Mouse (Mus musculus) midbrain, postnatal 0 days (tissue): ENCODE results near the gene Nfib. TPM values are rescaled to one million over a fixed set of nuclear protein-coding genes. Genes with fewer than 3 reads are reported as not detected.

ENCODE experiments used
- ATAC-seq: fragments of 200-750 bp; cut with Nextera tagmentation; 2 replicates; pipeline ENCODE4 v1.8.0; 2017; ENCODE audit warnings: moderate number of reproducible peaks, mild to moderate bottlenecking, moderate TSS enrichment, moderate library complexity; ENCODE audit not compliant: low FRiP score
- DNase-seq: peaks from one replicate; pipeline ENCODE4 v3.0.0-alpha.2; 2015; ENCODE audit warnings: low spot score
- H3K27ac ChIP-seq: fragments of 300-500 bp; sonication (generic); 2 replicates; pipeline ENCODE4 v1.5.1; 2014; ENCODE audit warnings: low read depth, mild to moderate bottlenecking, low read length, mixed read lengths
- H3K27me3 ChIP-seq: fragments of 300-500 bp; sonication (generic); 2 replicates; pipeline ENCODE4 v1.6.1; 2014; ENCODE audit warnings: low read length, control low read depth, mixed read lengths; ENCODE audit not compliant: insufficient read depth
- H3K36me3 ChIP-seq: fragments of 300-500 bp; sonication (generic); 2 replicates; pipeline ENCODE4 v1.6.1; 2014; ENCODE audit warnings: low read length, control low read depth, mixed read lengths; ENCODE audit not compliant: insufficient read depth
- H3K4me1 ChIP-seq: fragments of 300-500 bp; sonication (generic); 2 replicates; pipeline ENCODE4 v1.6.1; 2014; ENCODE audit warnings: mild to moderate bottlenecking, control low read depth, antibody characterized with exemption, low read length, mixed read lengths; ENCODE audit not compliant: insufficient read depth
- H3K4me2 ChIP-seq: fragments of 300-500 bp; sonication (generic); 2 replicates; pipeline ENCODE4 v1.6.1; 2014; ENCODE audit warnings: low read depth, mild to moderate bottlenecking, low read length, mixed read lengths; ENCODE audit not compliant: poor library complexity, severe bottlenecking
- H3K4me3 ChIP-seq: fragments of 300-500 bp; sonication (generic); 2 replicates; pipeline ENCODE4 v1.5.1; 2014; ENCODE audit warnings: low read depth, mild to moderate bottlenecking, low read length, moderate library complexity
- H3K9ac ChIP-seq: fragments of 300-500 bp; sonication (generic); replicated peaks from 2 replicates; pipeline ENCODE4 v1.6.1; 2014; ENCODE audit warnings: mild to moderate bottlenecking, low read length, moderate library complexity, mixed read lengths; ENCODE audit not compliant: poor library complexity, severe bottlenecking
- H3K9me3 ChIP-seq: fragments of 300-500 bp; sonication (generic); 2 replicates; pipeline ENCODE4 v1.6.1; 2016; ENCODE audit warnings: low read length, control low read depth
- CTCF ChIP-seq: IDR thresholded peaks from 2 replicates; pipeline ENCODE4 v1.5.1; 2016; ENCODE audit warnings: antibody characterized with exemption, mild to moderate bottlenecking
- WGBS: fragments of 180-500 bp; shearing (Covaris S2); extraction: QIAGEN DNeasy Blood & Tissue Kit; methylation state at CpG from one replicate; pipeline ENCODE4 v1.1.7; 2014; 5-methylcytosine and 5-hydroxymethylcytosine counted together
- polyA plus RNA-seq: library from polyadenylated mRNA; unstranded; fragments of >200 nt; fragmentation: Nextera tagmentation; extraction: Ambion mirVana; gene quantifications from 2 replicates; pipeline ENCODE4 v1.2.1, GENCODE M21; 2015
- total RNA-seq: library from RNA; depleted of rRNA; stranded (reverse); fragments of >200 nt; gene quantifications from 2 replicates; pipeline ENCODE4 v1.2.3, GENCODE M21; 2014

The Nfib gene
- total and polyA plus RNA-seq, 2 experiments from 2014 or later: 27.7 to 62.8 TPM

DNA sequence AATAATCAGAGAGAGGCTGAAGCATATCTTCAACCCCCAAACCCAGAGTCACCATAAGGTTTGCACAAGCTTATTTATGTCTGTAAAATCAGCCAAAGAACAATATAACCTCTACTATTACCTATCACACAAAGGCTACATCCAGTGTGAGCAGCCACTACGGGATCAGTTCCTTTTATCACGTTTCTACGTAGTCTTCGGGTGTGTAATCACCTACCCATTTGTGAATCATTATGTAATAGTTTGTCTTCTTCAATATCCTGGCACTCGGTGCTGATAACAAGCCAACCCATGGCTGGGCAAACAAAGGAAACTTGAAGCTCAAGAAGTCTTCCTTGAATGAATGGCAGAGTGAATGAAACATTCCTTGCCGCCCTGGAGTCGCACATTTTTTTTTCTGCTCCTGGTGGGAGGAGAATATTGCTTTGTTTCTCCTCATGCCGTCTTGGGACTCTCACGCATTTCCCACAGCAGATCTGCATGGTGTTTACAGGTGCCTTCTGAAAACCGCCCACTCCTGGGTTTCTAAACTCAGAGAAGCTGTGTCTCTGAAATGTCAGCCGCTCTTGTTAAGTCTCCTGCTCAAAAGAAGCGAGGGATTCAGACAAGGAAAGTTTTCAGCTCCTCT is 21.3 kb downstream of the Nfib start:
- no peaks in the 10 kb centered on the region for H3K27me3 ChIP-seq
- no peak overlapping the region for H3K4me3 ChIP-seq
- ATAC-seq (no peak), DNase-seq (no peak)
- no peak overlapping the region for H3K27ac ChIP-seq
- 66% methylated on average over 12 of the region's 12 CpGs for WGBS
- no peak for TF ChIP-seq CTCF
- H3K9me3 ChIP-seq: no peaks in the 10 kb centered on the region
- H3K4me1 ChIP-seq: no peaks in the 10 kb centered on the region
- no peak overlapping the region for H3K4me2 ChIP-seq
- no peaks in the 10 kb centered on the region for H3K36me3 ChIP-seq
- H3K9ac ChIP-seq: no peak overlapping the region

DNA sequence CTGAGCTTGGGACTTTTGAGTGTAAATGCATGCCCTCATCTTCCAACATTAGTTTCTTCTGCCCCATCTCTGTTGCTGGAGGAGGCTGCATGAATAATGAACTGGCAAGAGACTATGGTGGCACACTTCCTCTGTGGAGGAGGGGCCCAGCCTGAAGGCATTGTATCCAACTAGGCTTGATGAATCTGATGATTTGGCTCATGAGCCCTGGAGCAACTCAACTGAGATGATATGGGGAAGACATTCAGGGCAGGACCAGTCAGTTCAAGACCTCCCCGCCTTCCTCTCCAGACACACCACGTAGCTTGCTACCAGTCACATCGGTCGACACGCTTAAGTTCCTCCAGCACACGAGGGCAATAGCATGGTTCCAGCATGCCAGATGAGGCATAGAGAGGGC is 22.0 kb downstream of the Nfib start:
- Histone ChIP-seq H3K4me2 (no peak overlapping the region), H3K9me3 (no peaks in the 10 kb centered on the region), H3K9ac (no peak overlapping the region), H3K4me3 (no peak overlapping the region), H3K27ac (no peak overlapping the region), H3K36me3 (no peaks in the 10 kb centered on the region), H3K4me1 (no peaks in the 10 kb centered on the region), H3K27me3 (no peaks in the 10 kb centered on the region)
- WGBS: 91% methylated on average over 6 of the region's 6 CpGs
- ATAC-seq (no peak), DNase-seq (no peak)
- TF ChIP-seq CTCF: no peak

DNA sequence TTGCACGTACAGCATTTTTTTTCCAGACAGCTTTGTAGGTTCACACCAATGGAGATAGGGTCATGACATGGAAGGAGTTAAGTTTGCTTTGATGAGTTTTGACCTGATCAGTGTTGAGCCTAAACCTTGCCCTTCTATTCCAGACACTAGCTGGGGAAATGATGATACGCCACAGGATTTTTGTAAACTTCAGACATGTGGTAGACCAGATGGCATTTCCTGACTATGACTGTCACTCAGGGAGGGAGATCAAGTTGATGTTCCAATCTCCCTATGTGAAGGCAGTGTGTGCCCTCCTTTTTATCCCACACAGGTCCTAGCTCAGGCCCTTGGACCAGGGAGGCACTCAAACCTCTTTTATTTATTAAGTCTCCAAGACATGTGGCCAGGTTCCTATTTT is 29.4 kb downstream of the Nfib start:
- Histone ChIP-seq H3K9ac (no peak overlapping the region), H3K9me3 (no peaks in the 10 kb centered on the region), H3K4me1 (no peaks in the 10 kb centered on the region), H3K4me3 (no peak overlapping the region), H3K36me3 (no peaks in the 10 kb centered on the region), H3K27me3 (no peaks in the 10 kb centered on the region), H3K27ac (no peak overlapping the region), H3K4me2 (no peak overlapping the region)
- no peak for DNase-seq
- no peak for TF ChIP-seq CTCF
- WGBS: 97% methylated on average over 2 of the region's 2 CpGs
- no peak for ATAC-seq

DNA sequence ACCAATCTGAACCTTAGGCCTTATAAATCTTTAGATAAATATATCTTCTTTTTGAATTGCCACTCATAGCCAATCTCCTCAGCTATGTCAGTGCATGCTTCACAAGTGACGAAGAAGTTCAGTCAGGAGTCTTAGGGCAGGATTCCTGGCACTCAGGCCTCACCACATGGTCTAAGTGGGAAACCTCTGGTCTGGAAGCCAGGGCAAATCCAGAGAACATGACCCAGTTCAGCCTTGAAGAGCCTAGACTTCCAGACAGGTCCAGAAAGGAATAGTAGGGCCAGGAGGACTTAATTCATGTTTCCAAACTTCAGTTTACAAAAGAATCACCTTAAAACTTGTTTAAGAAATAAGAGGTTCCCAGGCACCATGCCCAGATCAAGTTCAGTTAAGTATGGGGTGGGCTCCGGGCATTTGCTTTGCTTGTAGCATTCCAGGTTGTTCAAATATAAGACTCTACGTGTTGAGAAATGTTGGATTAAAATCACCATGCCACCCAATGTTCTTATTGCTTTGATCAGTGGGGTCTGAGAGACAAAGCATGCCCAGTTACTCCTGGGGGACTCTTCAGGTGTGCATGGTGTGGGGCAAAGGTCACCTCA is 38.2 kb downstream of the Nfib start:
- no peaks in the 10 kb centered on the region for H3K27me3 ChIP-seq
- H3K27ac ChIP-seq: no peak overlapping the region
- no peak overlapping the region for H3K4me3 ChIP-seq
- no peak for ATAC-seq
- H3K9ac ChIP-seq: no peak overlapping the region
- no peaks in the 10 kb centered on the region for H3K36me3 ChIP-seq
- 89% methylated on average over 3 of the region's 3 CpGs for WGBS
- TF ChIP-seq CTCF: no peak
- no peaks in the 10 kb centered on the region; the same call in 1 of the 2 replicates for H3K4me1 ChIP-seq
- H3K9me3 ChIP-seq: no peaks in the 10 kb centered on the region
- no peak overlapping the region for H3K4me2 ChIP-seq
- no peak for DNase-seq

DNA sequence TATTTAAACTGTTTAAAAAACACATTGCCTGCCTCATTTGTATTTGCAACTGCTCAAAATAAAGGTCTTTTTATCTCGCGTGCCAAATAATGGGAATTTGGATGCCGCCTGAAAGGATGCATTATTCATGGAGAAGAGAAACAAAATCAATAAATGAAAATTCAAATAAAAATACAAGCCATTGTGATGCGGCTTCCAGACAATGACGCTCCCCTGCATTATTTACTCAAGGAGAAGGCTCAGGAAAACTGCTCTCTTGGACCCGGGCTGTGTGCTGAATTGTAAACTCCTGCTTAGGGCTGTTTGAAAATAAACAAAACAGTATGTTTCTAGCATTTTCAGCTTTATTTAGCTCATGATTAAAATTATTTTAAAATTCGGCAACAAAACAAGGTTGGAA is 41.1 kb downstream of the Nfib start:
- Histone ChIP-seq H3K4me3 (no peak overlapping the region), H3K27me3 (no peaks in the 10 kb centered on the region), H3K9me3 (no peaks in the 10 kb centered on the region), H3K36me3 (no peaks in the 10 kb centered on the region), H3K9ac (no peak overlapping the region), H3K27ac (no peak overlapping the region), H3K4me2 (no peak overlapping the region), H3K4me1 (no peaks in the 10 kb centered on the region; the same call in 1 of the 2 replicates)
- DNase-seq: no peak
- 0 out of 2 replicates have a peak, but pooled peaks have one; percentile 16 for ATAC-seq
- no peak for TF ChIP-seq CTCF
- WGBS: 38% methylated on average over 7 of the region's 7 CpGs

DNA sequence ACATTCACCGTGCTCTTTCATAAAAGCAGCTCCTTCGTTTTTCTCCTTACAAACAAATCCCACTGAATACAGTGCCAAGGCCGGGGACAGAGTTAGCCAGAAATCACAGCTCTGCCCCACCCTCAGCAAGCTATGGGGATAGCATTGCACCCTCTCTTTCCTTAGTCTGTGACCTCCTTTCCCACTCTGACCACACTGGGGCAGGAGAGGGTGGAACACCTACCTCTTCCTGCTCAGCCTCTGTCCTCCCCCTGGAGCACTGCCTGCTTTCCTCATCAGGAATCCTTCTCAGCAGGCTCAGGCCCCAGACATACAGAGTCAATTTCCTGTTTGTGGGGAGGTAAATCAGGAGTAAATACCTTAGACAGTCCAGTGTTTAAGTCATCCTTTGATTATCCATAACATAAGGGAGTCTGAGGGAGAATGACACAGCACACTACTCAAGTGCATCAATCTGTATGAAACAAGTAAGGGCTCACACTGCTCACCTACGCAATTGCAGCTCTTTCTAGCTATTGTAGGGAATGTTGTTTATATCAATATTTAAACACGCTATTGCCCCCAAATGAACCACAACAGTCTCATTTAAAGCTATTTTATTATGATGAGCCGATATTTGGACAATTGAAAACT is 41.7 kb downstream of the Nfib start:
- DNase-seq (no peak), ATAC-seq (peak; percentile 60; the same call in 1 of the 2 replicates)
- H3K27ac ChIP-seq: no peak overlapping the region
- peak; percentile 36 for TF ChIP-seq CTCF
- no peaks in the 10 kb centered on the region for H3K36me3 ChIP-seq
- H3K4me1 ChIP-seq: no peaks in the 10 kb centered on the region; the same call in 1 of the 2 replicates
- H3K27me3 ChIP-seq: no peaks in the 10 kb centered on the region
- H3K9me3 ChIP-seq: no peaks in the 10 kb centered on the region
- no peak overlapping the region for H3K4me3 ChIP-seq
- no peak overlapping the region for H3K4me2 ChIP-seq
- no peak overlapping the region for H3K9ac ChIP-seq
- 69% methylated on average over 6 of the region's 6 CpGs for WGBS
